Mouse (Mus musculus) ES-Bruce4 (cell line): ENCODE measurements around the gene Rbms3. TPM values are rescaled to one million over a fixed set of nuclear protein-coding genes. Genes with fewer than 3 reads are reported as not detected.

Experiments
- H3K27ac ChIP-seq: 2 replicates; pipeline ENCODE4 v1.5.1; 2012; ENCODE audit warnings: low read length, inconsistent platforms; ENCODE audit not compliant: insufficient read depth
- H3K27me3 ChIP-seq: 2 replicates; pipeline ENCODE4 v1.6.1; 2012; ENCODE audit warnings: mild to moderate bottlenecking, low read length, inconsistent platforms; ENCODE audit not compliant: control insufficient read depth, poor library complexity, insufficient read depth, severe bottlenecking
- H3K36me3 ChIP-seq: 2 replicates; pipeline ENCODE4 v1.6.1; 2012; ENCODE audit warnings: inconsistent platforms, mild to moderate bottlenecking, low read length, moderate library complexity; ENCODE audit not compliant: control insufficient read depth, poor library complexity, insufficient read depth, severe bottlenecking
- H3K4me1 ChIP-seq: one replicate; pipeline ENCODE4 v1.8.1; 2011; ENCODE audit warnings: low read length; ENCODE audit not compliant: control insufficient read depth, insufficient read depth
- H3K4me3 ChIP-seq: 2 replicates; pipeline ENCODE4 v1.5.1; 2011; ENCODE audit warnings: low read depth, mild to moderate bottlenecking, low read length
- H3K9ac ChIP-seq: 2 replicates; pipeline ENCODE4 v1.6.1; 2012; ENCODE audit warnings: low read depth, mild to moderate bottlenecking, inconsistent platforms; ENCODE audit not compliant: poor library complexity, severe bottlenecking
- H3K9me3 ChIP-seq: replicated peaks from 2 replicates; pipeline ENCODE4 v1.6.1; 2012; ENCODE audit warnings: mild to moderate bottlenecking, low read length, inconsistent platforms; ENCODE audit not compliant: control insufficient read depth, poor library complexity, insufficient read depth, severe bottlenecking
- CTCF ChIP-seq: IDR thresholded peaks from one replicate; pipeline ENCODE4 v1.8.1; 2011; ENCODE audit warnings: low read depth, low read length
- EP300 ChIP-seq: IDR thresholded peaks from 2 replicates; pipeline ENCODE4 v1.6.1; 2011; ENCODE audit warnings: low read depth, low read length; ENCODE audit not compliant: insufficient read depth
- POLR2A ChIP-seq: IDR thresholded peaks from one replicate; pipeline ENCODE4 v1.8.1; 2011; ENCODE audit warnings: low read length; ENCODE audit not compliant: insufficient read depth
- polyA plus RNA-seq: library from polyadenylated mRNA; stranded (reverse); fragments of >200 nt; gene quantifications from 2 replicates; pipeline ENCODE4 v1.2.4, GENCODE M21; 2011; ENCODE audit warnings: low read depth; ENCODE audit not compliant: missing spikeins, insufficient read depth, insufficient read length

The Rbms3 gene
- polyA plus RNA-seq, 1 experiment, result 1.8 TPM

- Histone ChIP-seq H3K9me3 (no peaks in the 10 kb centered on the region), H3K4me1 (no peaks in the 10 kb centered on the region), H3K9ac (no peak overlapping the region), H3K27ac (no peak overlapping the region), H3K27me3 (no peaks in the 10 kb centered on the region; the same call in 1 of the 2 replicates), H3K4me3 (no peak overlapping the region), H3K36me3 (no peaks in the 10 kb centered on the region)
- TF ChIP-seq CTCF (no peak), POLR2A (no peak), EP300 (no peak)
Measured at GRCm38 (mm10) chr9:116657141-116657540, 972.6 kb downstream of the Rbms3 start.

- Histone ChIP-seq H3K4me3 (no peak overlapping the region), H3K9me3 (no peaks in the 10 kb centered on the region), H3K36me3 (no peaks in the 10 kb centered on the region), H3K4me1 (no peaks in the 10 kb centered on the region), H3K27me3 (no peaks in the 10 kb centered on the region; the same call in 1 of the 2 replicates), H3K9ac (no peak overlapping the region), H3K27ac (no peak overlapping the region)
- TF ChIP-seq CTCF (peak; percentile 25), POLR2A (no peak), EP300 (no peak)
Measured at GRCm38 (mm10) chr9:116651414-116651813, 978.3 kb downstream of the Rbms3 start.

GRCm38 (mm10) chr9:116649955-116650354 is 979.8 kb downstream of the Rbms3 start:
- no peak overlapping the region for H3K27ac ChIP-seq
- no peaks in the 10 kb centered on the region for H3K27me3 ChIP-seq
- H3K4me1 ChIP-seq, result no peaks in the 10 kb centered on the region
- no peaks in the 10 kb centered on the region for H3K36me3 ChIP-seq
- H3K9ac ChIP-seq, result no peak overlapping the region
- H3K9me3 ChIP-seq, result no peaks in the 10 kb centered on the region
- no peak overlapping the region for H3K4me3 ChIP-seq
- no peak for TF ChIP-seq POLR2A
- no peak for TF ChIP-seq CTCF
- TF ChIP-seq EP300, result no peak

- Histone ChIP-seq H3K4me1 (no peaks in the 10 kb centered on the region), H3K4me3 (no peak overlapping the region), H3K36me3 (no peaks in the 10 kb centered on the region), H3K27ac (no peak overlapping the region), H3K9ac (no peak overlapping the region), H3K9me3 (no peaks in the 10 kb centered on the region), H3K27me3 (no peaks in the 10 kb centered on the region)
- TF ChIP-seq POLR2A (no peak), EP300 (no peak), CTCF (no peak)
Measured at GRCm38 (mm10) chr9:116649086-116649792, 980.5 kb downstream of the Rbms3 start.

GRCm38 (mm10) chr9:116644616-116645015 is 985.1 kb downstream of the Rbms3 start:
- TF ChIP-seq POLR2A (no peak), EP300 (no peak), CTCF (no peak)
- no peak overlapping the region for H3K9ac ChIP-seq
- H3K4me1 ChIP-seq, result no peaks in the 10 kb centered on the region
- H3K36me3 ChIP-seq, result no peaks in the 10 kb centered on the region
- no peaks in the 10 kb centered on the region for H3K27me3 ChIP-seq
- H3K4me3 ChIP-seq, result no peak overlapping the region
- H3K27ac ChIP-seq, result no peak overlapping the region
- no peaks in the 10 kb centered on the region for H3K9me3 ChIP-seq

- no peaks in the 10 kb centered on the region for H3K4me1 ChIP-seq
- no peak overlapping the region for H3K4me3 ChIP-seq
- no peak overlapping the region for H3K9ac ChIP-seq
- H3K36me3 ChIP-seq, result no peaks in the 10 kb centered on the region
- H3K27ac ChIP-seq, result peak overlapping the region; percentile 75
- H3K27me3 ChIP-seq, result no peaks in the 10 kb centered on the region
- no peak for TF ChIP-seq CTCF
- no peak for TF ChIP-seq EP300
- no peak for TF ChIP-seq POLR2A
- H3K9me3 ChIP-seq, result no peaks in the 10 kb centered on the region
Measured at GRCm38 (mm10) chr9:116640302-116640679, 989.4 kb downstream of the Rbms3 start.
